Mouse (Mus musculus) intestine, postnatal 0 days (tissue): Measurements from ENCODE around the gene Hscb. TPM values are rescaled to one million over a fixed set of nuclear protein-coding genes. Genes with fewer than 3 reads are reported as not detected.

Experiments
- ATAC-seq: fragments of 200-750 bp; cut with Nextera tagmentation; 2 replicates; pipeline ENCODE4 v1.8.0; 2017; ENCODE audit warnings: mild to moderate bottlenecking, moderate TSS enrichment, moderate library complexity
- H3K27ac ChIP-seq: fragments of 300-500 bp; sonication (generic); 2 replicates; pipeline ENCODE4 v1.5.1; 2014; ENCODE audit warnings: mild to moderate bottlenecking, low read depth, low read length, moderate library complexity
- H3K27me3 ChIP-seq: fragments of 300-500 bp; sonication (generic); replicated peaks from 2 replicates; pipeline ENCODE4 v1.6.1; 2014; ENCODE audit warnings: low read length, mixed read lengths; ENCODE audit not compliant: control insufficient read depth, insufficient read depth
- H3K36me3 ChIP-seq: fragments of 300-500 bp; sonication (generic); 2 replicates; pipeline ENCODE4 v1.6.1; 2014; ENCODE audit warnings: mild to moderate bottlenecking, moderate library complexity; ENCODE audit not compliant: control insufficient read depth, insufficient read depth
- H3K4me1 ChIP-seq: fragments of 300-500 bp; sonication (generic); replicated peaks from 2 replicates; pipeline ENCODE4 v1.6.1; 2014; ENCODE audit warnings: antibody characterized with exemption, low read length, mixed read lengths; ENCODE audit not compliant: control insufficient read depth, insufficient read depth
- H3K4me2 ChIP-seq: fragments of 300-500 bp; sonication (generic); replicated peaks from 2 replicates; pipeline ENCODE4 v1.6.1; 2014; ENCODE audit warnings: low read depth, mild to moderate bottlenecking, moderate library complexity
- H3K4me3 ChIP-seq: fragments of 300-500 bp; sonication (generic); 2 replicates; pipeline ENCODE4 v1.5.1; 2014; ENCODE audit warnings: low read depth, low read length
- H3K9ac ChIP-seq: fragments of 300-500 bp; sonication (generic); 2 replicates; pipeline ENCODE4 v1.6.1; 2014; ENCODE audit warnings: mild to moderate bottlenecking, low read depth, low read length
- H3K9me3 ChIP-seq: fragments of 300-500 bp; sonication (generic); 2 replicates; pipeline ENCODE4 v1.6.1; 2016; ENCODE audit warnings: mixed run types; ENCODE audit not compliant: control insufficient read depth
- CTCF ChIP-seq: sonication (generic); IDR thresholded peaks from 2 replicates; pipeline ENCODE4 v1.5.1; 2016; ENCODE audit warnings: low read depth, mild to moderate bottlenecking, control low read depth, antibody characterized with exemption, moderate library complexity
- WGBS: fragments of 180-500 bp; shearing (Covaris S2); extraction: QIAGEN DNeasy Blood & Tissue Kit; methylation state at CpG from one replicate; pipeline ENCODE4 v1.1.7; 2014; 5-methylcytosine and 5-hydroxymethylcytosine counted together
- polyA plus RNA-seq: library from polyadenylated mRNA; unstranded; fragments of >200 nt; fragmentation: Nextera tagmentation; extraction: Ambion mirVana; gene quantifications from 2 replicates; pipeline ENCODE4 v1.2.1, GENCODE M21; 2015

Gene Hscb
- polyA plus RNA-seq, 1 experiment from 2014 or later = 50.0 TPM

DNA sequence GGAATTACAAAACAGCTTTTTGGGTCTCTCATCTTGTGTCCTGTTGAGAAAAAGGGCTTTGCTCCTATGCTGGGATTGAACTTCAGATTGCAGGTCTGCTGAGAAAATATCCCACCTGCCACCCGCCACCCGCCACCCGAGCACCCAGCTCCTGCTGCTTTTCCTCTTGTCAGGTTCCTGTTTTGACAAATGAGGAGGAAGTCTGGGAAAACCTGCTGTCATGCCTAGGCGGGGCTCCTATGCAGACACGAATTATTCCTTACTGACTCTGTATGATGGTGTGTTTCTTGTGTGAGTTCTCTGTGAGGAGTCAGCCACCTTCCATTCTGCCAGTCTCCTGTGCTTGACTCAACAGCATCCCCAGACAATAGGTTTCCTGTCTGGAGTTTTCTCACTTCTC is 20.9 kb upstream of the Hscb start:
- TF ChIP-seq CTCF = no peak
- WGBS = 77% methylated on average over 5 of the region's 5 CpGs
- Histone ChIP-seq H3K4me1 (no peaks in the 10 kb centered on the region), H3K9ac (no peak overlapping the region), H3K27me3 (no peaks in the 10 kb centered on the region), H3K4me2 (no peak overlapping the region), H3K9me3 (no peaks in the 10 kb centered on the region), H3K27ac (no peak overlapping the region), H3K4me3 (no peak overlapping the region), H3K36me3 (peaks cover 37% of the 10 kb centered on the region; the same call in 1 of the 2 replicates)
- ATAC-seq = no peak

GRCm38 (mm10) chr5:110859013-110859650 is 19.6 kb upstream of the Hscb start:
- Histone ChIP-seq H3K27me3 (no peaks in the 10 kb centered on the region), H3K4me1 (no peaks in the 10 kb centered on the region), H3K36me3 (peaks cover 35% of the 10 kb centered on the region; the same call in 1 of the 2 replicates), H3K9ac (0 out of 2 replicates have a peak overlapping the region, but pooled peaks have one; percentile 7), H3K4me2 (peak overlapping the region; percentile 44; the same call in 1 of the 2 replicates), H3K9me3 (no peaks in the 10 kb centered on the region), H3K4me3 (peak overlapping the region; percentile 16; the same call in 1 of the 2 replicates), H3K27ac (peak overlapping the region; percentile 70)
- no peak for ATAC-seq
- no peak for TF ChIP-seq CTCF
- 32% methylated on average over 13 of the region's 13 CpGs for WGBS

GRCm38 (mm10) chr5:110857091-110857490 is 17.5 kb upstream of the Hscb start:
- WGBS = 71% methylated on average over 5 of the region's 5 CpGs
- Histone ChIP-seq H3K27ac (no peak overlapping the region), H3K27me3 (no peaks in the 10 kb centered on the region), H3K36me3 (peaks cover 19% of the 10 kb centered on the region; the same call in 1 of the 2 replicates), H3K9ac (no peak overlapping the region), H3K4me2 (no peak overlapping the region), H3K4me1 (no peaks in the 10 kb centered on the region), H3K9me3 (no peaks in the 10 kb centered on the region), H3K4me3 (no peak overlapping the region)
- no peak for TF ChIP-seq CTCF
- no peak for ATAC-seq

- H3K4me3 ChIP-seq = no peak overlapping the region
- no peaks in the 10 kb centered on the region for H3K9me3 ChIP-seq
- H3K27ac ChIP-seq = no peak overlapping the region
- no peaks in the 10 kb centered on the region for H3K4me1 ChIP-seq
- no peak overlapping the region for H3K4me2 ChIP-seq
- ATAC-seq = no peak
- no peak overlapping the region for H3K9ac ChIP-seq
- peaks cover 25% of the 10 kb centered on the region; the same call in 1 of the 2 replicates for H3K36me3 ChIP-seq
- TF ChIP-seq CTCF = peak; percentile 52
- H3K27me3 ChIP-seq = no peaks in the 10 kb centered on the region
- WGBS = 74% methylated on average over 1 of the region's 1 CpGs
Observed at GRCm38 (mm10) chr5:110852990-110853389, 13.4 kb upstream of the Hscb start.

GRCm38 (mm10) chr5:110841046-110841862 is 1.7 kb upstream of the Hscb start:
- H3K9ac ChIP-seq = no peak overlapping the region
- no peaks in the 10 kb centered on the region for H3K9me3 ChIP-seq
- no peak for ATAC-seq
- 92% methylated on average over 14 of the region's 14 CpGs for WGBS
- no peaks in the 10 kb centered on the region for H3K4me1 ChIP-seq
- no peak overlapping the region for H3K27ac ChIP-seq
- no peak overlapping the region for H3K4me2 ChIP-seq
- no peak overlapping the region for H3K4me3 ChIP-seq
- peaks cover 18% of the 10 kb centered on the region; the same call in 1 of the 2 replicates for H3K36me3 ChIP-seq
- no peaks in the 10 kb centered on the region for H3K27me3 ChIP-seq
- no peak for TF ChIP-seq CTCF

DNA sequence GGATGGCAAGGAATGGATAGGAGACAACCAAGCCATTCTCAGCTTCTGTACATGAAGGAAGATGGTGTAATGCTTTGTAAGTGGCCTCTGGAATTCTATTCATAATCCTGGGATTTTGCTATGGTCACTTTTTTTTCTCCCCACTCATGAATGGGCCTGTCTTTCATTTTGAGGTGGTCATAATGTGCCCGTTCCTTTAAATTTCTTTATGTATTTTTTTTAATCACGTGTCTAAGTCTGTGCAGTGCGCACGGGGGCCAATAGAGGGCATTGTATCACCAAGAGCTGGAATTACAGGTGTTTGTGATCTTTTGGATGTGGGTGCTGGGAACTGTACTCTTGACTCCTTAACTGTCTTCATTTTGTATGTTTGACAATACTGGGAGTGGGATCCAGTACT is 888 bp upstream of the Hscb start:
- 3% methylated on average over 4 of the region's 4 CpGs for WGBS
- no peak for ATAC-seq

More for the DNA sequence above, 888 bp upstream of the Hscb start:
- H3K9ac ChIP-seq = peak overlapping the region; percentile 38; the same call in 1 of the 2 replicates
- peak; percentile 71 for TF ChIP-seq CTCF
- 0 out of 2 replicates have a peak overlapping the region, but pooled peaks have one; percentile 31 for H3K27ac ChIP-seq
- peak overlapping the region; percentile 67 for H3K4me3 ChIP-seq
- H3K4me2 ChIP-seq = peak overlapping the region; percentile 81
- no peaks in the 10 kb centered on the region for H3K9me3 ChIP-seq
- peaks cover 14% of the 10 kb centered on the region; the same call in 1 of the 2 replicates for H3K36me3 ChIP-seq
- H3K4me1 ChIP-seq = 0 out of 2 replicates have a peak, but pooled peaks cover 3% of the 10 kb centered on the region
- H3K27me3 ChIP-seq = no peaks in the 10 kb centered on the region
